Mouse (Mus musculus): ENCODE data around the gene Zfp85. TPM values are rescaled to one million over a fixed set of nuclear protein-coding genes. Genes with fewer than 3 reads are reported as not detected.
A peak's percentile ranks its signal among the peaks of the same experiment; 100 is the strongest.
"Not testable (repeated sequence)": the region's sequence is repeated elsewhere in the genome, so short reads cannot be mapped to it uniquely, and the experiment has no call there.

Gene Zfp85
- polyA plus RNA-seq, 1 experiment from 2014 or later = 4.3 TPM

DNA sequence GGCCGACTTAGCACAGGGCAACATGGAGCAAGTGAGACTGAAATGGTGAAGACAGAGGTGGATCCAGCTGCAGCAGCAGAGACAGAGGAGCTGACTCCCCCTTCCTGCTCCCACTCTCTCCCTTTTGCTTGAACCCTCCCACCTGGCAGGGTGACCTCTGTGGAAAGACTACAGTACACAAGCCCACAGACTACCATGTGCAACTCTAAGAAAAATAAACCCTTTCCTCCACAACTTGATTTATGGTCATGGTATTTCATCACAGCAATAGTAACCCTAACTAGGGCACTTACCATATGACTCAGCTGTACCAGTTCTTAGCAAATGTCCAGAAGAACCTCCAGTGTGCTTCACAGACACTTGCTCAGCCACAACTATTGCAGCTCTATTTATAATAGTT, 4.9 kb upstream of the Zfp85 start:
- no peaks in the 10 kb centered on the region for H3K4me1 ChIP-seq (ENCODE audit: control insufficient read depth in 2 of 2, insufficient read depth in 2 of 2, low read length in 2 of 2)
- H3K27ac ChIP-seq (replicated peaks in 1 of 2; ENCODE audit: control insufficient read depth in 1 of 2, insufficient read depth in 1 of 2, low read depth in 2 of 2, low read length in 2 of 2) = no peak overlapping the region
- no peaks in the 10 kb centered on the region for H3K9me3 ChIP-seq (ENCODE audit: control insufficient read depth, low read length)
- no peak overlapping the region for H3K4me2 ChIP-seq (ENCODE audit: low read length)
- 67% methylated on average over 1 of the region's 1 CpGs for WGBS
- H3K27me3 ChIP-seq (ENCODE audit: control insufficient read depth, insufficient read depth, low read length) = no peaks in the 10 kb centered on the region
- ATAC-seq (ENCODE audit: insufficient number of reproducible peaks, insufficient read depth, low FRiP score, low read depth) = no peak
- H3K36me3 ChIP-seq (ENCODE audit: control insufficient read depth, insufficient read depth, low read length) = no peaks in the 10 kb centered on the region
- no peak overlapping the region for H3K4me3 ChIP-seq (ENCODE audit: control insufficient read depth in 1 of 2, insufficient read depth in 1 of 2, low read depth in 1 of 2, low read length in 2 of 2)
- no peak overlapping the region for H3K9ac ChIP-seq (ENCODE audit: low read length)

DNA sequence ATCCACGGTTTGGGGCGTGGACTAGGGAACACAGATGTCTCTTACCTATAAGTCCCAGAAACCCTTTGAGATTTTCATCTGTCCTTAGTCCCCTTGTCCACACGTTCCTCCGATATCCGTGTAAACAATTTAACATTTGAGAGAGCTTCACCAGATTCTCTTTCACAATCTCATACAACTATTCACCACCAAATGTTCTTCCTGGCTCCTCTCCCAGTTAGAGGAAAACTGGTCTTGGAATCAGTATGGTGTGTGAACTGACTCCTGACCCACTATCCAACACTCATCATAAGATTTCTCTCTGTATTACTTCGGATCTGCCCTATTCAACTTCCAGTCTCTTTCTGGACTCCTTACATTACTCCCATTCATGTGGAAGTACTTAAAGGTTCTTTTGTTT, 733 bp upstream of the Zfp85 start:
- Histone ChIP-seq H3K4me2 (ENCODE audit: low read length) (no peak overlapping the region), H3K9ac (ENCODE audit: low read length) (no peak overlapping the region), H3K36me3 (ENCODE audit: control insufficient read depth, insufficient read depth, low read length) (peaks cover 7% of the 10 kb centered on the region), H3K27ac (replicated peaks in 1 of 2; ENCODE audit: control insufficient read depth in 1 of 2, insufficient read depth in 1 of 2, low read depth in 2 of 2, low read length in 2 of 2) (no peak overlapping the region), H3K4me1 (ENCODE audit: control insufficient read depth in 2 of 2, insufficient read depth in 2 of 2, low read length in 2 of 2) (peaks cover 0 to 4% of the 10 kb centered on the region in 2 experiments; a peak in 1 of 4 replicates), H3K4me3 (ENCODE audit: control insufficient read depth in 1 of 2, insufficient read depth in 1 of 2, low read depth in 1 of 2, low read length in 2 of 2) (no peak overlapping the region), H3K27me3 (ENCODE audit: control insufficient read depth, insufficient read depth, low read length) (no peaks in the 10 kb centered on the region), H3K9me3 (ENCODE audit: control insufficient read depth, low read length) (no peaks in the 10 kb centered on the region)
- 76% methylated on average over 6 of the region's 6 CpGs for WGBS
- no peak for ATAC-seq (ENCODE audit: insufficient number of reproducible peaks, insufficient read depth, low FRiP score, low read depth)

DNA sequence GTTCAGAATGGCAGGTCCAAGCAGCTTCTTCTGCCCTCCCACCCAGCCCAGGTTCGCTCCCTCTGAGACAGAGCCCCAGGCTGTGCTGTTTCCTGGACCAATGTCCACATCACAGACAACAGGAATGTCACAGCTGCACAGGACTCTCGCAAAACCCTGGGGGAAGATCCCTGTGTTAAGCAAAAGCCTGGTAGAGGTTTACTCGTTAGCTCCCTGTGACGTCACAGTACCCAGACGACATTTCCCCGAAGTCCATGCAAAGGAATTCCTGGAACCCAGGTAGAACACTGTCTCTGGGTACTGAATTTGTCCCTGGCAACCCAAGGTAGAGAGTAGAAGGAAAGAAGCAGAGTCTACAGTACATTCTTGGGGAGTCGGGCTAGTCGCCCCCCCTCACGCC, 11.1 kb downstream of the Zfp85 start:
- no peak overlapping the region for H3K27ac ChIP-seq (replicated peaks in 1 of 2; ENCODE audit: control insufficient read depth in 1 of 2, insufficient read depth in 1 of 2, low read depth in 2 of 2, low read length in 2 of 2)
- H3K4me3 ChIP-seq (ENCODE audit: control insufficient read depth in 1 of 2, insufficient read depth in 1 of 2, low read depth in 1 of 2, low read length in 2 of 2) = no peak overlapping the region
- 87% methylated on average over 9 of the region's 9 CpGs for WGBS
- H3K9me3 ChIP-seq (ENCODE audit: control insufficient read depth, low read length) = peaks cover 14% of the 10 kb centered on the region
- H3K9ac ChIP-seq (ENCODE audit: low read length) = no peak overlapping the region
- H3K4me1 ChIP-seq (ENCODE audit: control insufficient read depth in 2 of 2, insufficient read depth in 2 of 2, low read length in 2 of 2) = no peaks in the 10 kb centered on the region
- peaks cover 11% of the 10 kb centered on the region for H3K36me3 ChIP-seq (ENCODE audit: control insufficient read depth, insufficient read depth, low read length)
- ATAC-seq (ENCODE audit: insufficient number of reproducible peaks, insufficient read depth, low FRiP score, low read depth) = no peak
- H3K27me3 ChIP-seq (ENCODE audit: control insufficient read depth, insufficient read depth, low read length) = no peaks in the 10 kb centered on the region
- no peak overlapping the region for H3K4me2 ChIP-seq (ENCODE audit: low read length)

DNA sequence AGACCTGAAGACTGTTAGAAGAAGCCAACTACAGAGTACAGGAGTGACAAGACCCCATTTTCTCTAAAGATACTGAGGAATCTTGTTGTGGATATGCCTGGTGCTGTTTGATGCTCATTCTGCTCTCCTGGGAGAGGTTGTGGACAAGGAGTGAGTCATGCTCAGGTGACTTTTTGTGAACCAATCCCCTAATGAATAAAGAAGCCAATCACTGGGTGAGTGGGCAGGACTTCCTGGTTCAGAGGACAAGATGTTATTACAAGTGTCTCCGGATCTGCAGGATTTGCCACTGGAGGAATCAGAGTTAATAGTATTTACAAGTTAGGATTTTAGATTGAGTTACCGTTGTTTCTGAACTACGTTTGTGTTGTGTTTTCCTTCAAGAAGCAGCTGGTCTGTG, 12.1 kb downstream of the Zfp85 start:
- H3K4me3 ChIP-seq (ENCODE audit: control insufficient read depth in 1 of 2, insufficient read depth in 1 of 2, low read depth in 1 of 2, low read length in 2 of 2) = no peak overlapping the region
- H3K27me3 ChIP-seq (ENCODE audit: control insufficient read depth, insufficient read depth, low read length) = no peaks in the 10 kb centered on the region
- no peaks in the 10 kb centered on the region for H3K4me1 ChIP-seq (ENCODE audit: control insufficient read depth in 2 of 2, insufficient read depth in 2 of 2, low read length in 2 of 2)
- H3K4me2 ChIP-seq (ENCODE audit: low read length) = no peak overlapping the region
- H3K27ac ChIP-seq (replicated peaks in 1 of 2; ENCODE audit: control insufficient read depth in 1 of 2, insufficient read depth in 1 of 2, low read depth in 2 of 2, low read length in 2 of 2) = no peak overlapping the region
- no peak for ATAC-seq (ENCODE audit: insufficient number of reproducible peaks, insufficient read depth, low FRiP score, low read depth)
- no peak overlapping the region for H3K9ac ChIP-seq (ENCODE audit: low read length)
- H3K9me3 ChIP-seq (ENCODE audit: control insufficient read depth, low read length) = peaks cover 7% of the 10 kb centered on the region
- H3K36me3 ChIP-seq (ENCODE audit: control insufficient read depth, insufficient read depth, low read length) = peaks cover 3% of the 10 kb centered on the region
- WGBS = 90% methylated on average over 3 of the region's 3 CpGs

DNA sequence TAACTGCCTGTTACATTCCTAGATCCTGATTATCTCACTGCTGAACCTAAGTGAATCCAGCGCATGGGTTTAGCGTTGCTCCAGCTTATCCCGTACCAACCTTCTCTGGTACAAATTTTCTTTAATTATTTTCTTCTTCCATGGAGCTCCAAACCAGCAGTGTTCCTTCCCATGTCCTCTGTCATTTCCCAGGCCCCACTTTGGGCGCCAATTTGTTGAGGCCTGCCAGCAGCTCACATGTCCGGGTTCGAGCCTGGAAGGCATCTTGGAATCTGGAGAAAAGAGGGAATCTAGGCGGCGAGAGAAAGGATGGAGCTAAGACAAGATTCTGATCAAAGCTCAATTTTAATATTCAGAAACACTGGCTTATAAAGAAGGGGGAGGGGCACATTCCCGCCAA, 20.6 kb downstream of the Zfp85 start:
- H3K9ac ChIP-seq (ENCODE audit: low read length); ATAC-seq (ENCODE audit: insufficient number of reproducible peaks, insufficient read depth, low FRiP score, low read depth); H3K4me3 ChIP-seq (ENCODE audit: control insufficient read depth in 1 of 2, insufficient read depth in 1 of 2, low read depth in 1 of 2, low read length in 2 of 2); H3K27ac ChIP-seq (replicated peaks in 1 of 2; ENCODE audit: control insufficient read depth in 1 of 2, insufficient read depth in 1 of 2, low read depth in 2 of 2, low read length in 2 of 2); H3K36me3 ChIP-seq (ENCODE audit: control insufficient read depth, insufficient read depth, low read length); H3K4me1 ChIP-seq (ENCODE audit: control insufficient read depth in 2 of 2, insufficient read depth in 2 of 2, low read length in 2 of 2); H3K27me3 ChIP-seq (ENCODE audit: control insufficient read depth, insufficient read depth, low read length); H3K9me3 ChIP-seq (ENCODE audit: control insufficient read depth, low read length); H3K4me2 ChIP-seq (ENCODE audit: low read length): not testable (repeated sequence)
- WGBS = 90% methylated on average over 9 of the region's 9 CpGs

DNA sequence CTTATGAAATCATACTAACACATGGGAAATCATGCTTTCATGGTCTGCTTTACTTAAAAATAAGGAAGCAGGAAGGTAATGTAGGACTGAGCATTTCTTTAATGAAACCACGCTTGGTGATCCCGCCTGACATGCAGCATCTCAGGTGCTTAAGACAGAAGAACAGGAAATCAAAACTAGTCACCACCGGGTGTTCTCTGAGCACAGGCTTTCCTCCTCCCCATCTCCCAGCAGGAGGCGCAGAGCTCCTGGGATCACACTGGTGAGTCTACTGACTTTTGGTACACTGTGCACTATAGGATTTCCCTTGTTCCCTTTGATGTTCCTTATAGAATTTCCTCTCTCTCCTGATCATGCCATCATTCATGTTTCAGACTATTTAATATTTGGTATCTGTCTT, 25.6 kb downstream of the Zfp85 start:
- peak overlapping the region; percentile 79 for H3K9ac ChIP-seq (ENCODE audit: low read length)
- WGBS = 45% methylated on average over 4 of the region's 4 CpGs
- H3K36me3 ChIP-seq (ENCODE audit: control insufficient read depth, insufficient read depth, low read length); H3K27ac ChIP-seq (replicated peaks in 1 of 2; ENCODE audit: control insufficient read depth in 1 of 2, insufficient read depth in 1 of 2, low read depth in 2 of 2, low read length in 2 of 2); H3K27me3 ChIP-seq (ENCODE audit: control insufficient read depth, insufficient read depth, low read length); H3K9me3 ChIP-seq (ENCODE audit: control insufficient read depth, low read length); H3K4me1 ChIP-seq (ENCODE audit: control insufficient read depth in 2 of 2, insufficient read depth in 2 of 2, low read length in 2 of 2): not testable (repeated sequence)
- H3K4me2 ChIP-seq (ENCODE audit: low read length) = peak overlapping the region; percentile 73
- peak overlapping the region; percentile 61 to 77 for H3K4me3 ChIP-seq (ENCODE audit: control insufficient read depth in 1 of 2, insufficient read depth in 1 of 2, low read depth in 1 of 2, low read length in 2 of 2)
- 0 out of 2 replicates have a peak, but pooled peaks have one; percentile 51 for ATAC-seq (ENCODE audit: insufficient number of reproducible peaks, insufficient read depth, low FRiP score, low read depth)

DNA sequence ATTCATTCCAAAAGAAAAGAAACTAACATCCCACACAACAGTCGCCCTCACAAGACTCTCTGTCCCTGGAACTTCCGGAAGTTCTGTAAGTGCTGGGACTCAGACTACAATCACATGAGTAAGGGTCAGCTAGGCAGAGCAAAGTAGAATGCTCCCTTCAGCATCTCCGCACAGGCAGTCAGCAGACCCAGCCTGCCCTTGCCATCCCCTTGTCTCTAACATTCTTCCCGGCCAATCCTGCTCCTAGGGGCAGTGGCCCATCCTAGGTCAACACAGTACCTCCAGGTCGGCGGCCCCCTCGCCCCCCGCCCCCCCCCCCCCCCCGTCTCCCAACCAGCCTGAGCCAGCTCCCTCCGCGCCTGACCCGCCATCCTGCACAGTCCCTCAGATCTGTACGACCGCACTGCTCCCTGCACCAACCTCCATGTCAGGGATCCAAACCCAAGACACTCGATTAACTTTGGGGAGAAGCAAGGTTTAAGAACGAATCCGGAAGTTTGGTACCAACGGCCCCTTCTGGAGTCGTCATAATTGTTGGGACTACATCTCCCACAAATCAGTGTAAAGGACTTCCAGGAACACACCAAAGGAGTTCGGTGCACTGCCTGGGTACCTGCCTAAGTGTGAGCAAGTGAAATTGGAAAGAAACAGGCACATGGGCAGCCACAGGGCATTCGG, 26.2 kb downstream of the Zfp85 start, which contains the start of gene Zfp65:
Zfp65 (minus strand) TSS at position 533 of the 678 bp plus-strand sequence.
- no peaks in the 10 kb centered on the region for H3K4me1 ChIP-seq (ENCODE audit: control insufficient read depth in 2 of 2, insufficient read depth in 2 of 2, low read length in 2 of 2)
- 2% methylated on average over 15 of the region's 21 CpGs for WGBS
- peak within 1 kb of the TSS; percentile 39 to 51; a peak in 2 of 4 replicates for H3K27ac ChIP-seq (replicated peaks in 1 of 2; ENCODE audit: control insufficient read depth in 1 of 2, insufficient read depth in 1 of 2, low read depth in 2 of 2, low read length in 2 of 2)
- H3K27me3 ChIP-seq (ENCODE audit: control insufficient read depth, insufficient read depth, low read length) = no peaks in the 10 kb centered on the region
- peak within 1 kb of the TSS; percentile 61 to 77 for H3K4me3 ChIP-seq (ENCODE audit: control insufficient read depth in 1 of 2, insufficient read depth in 1 of 2, low read depth in 1 of 2, low read length in 2 of 2)
- peak within 1 kb of the TSS; percentile 79 for H3K9ac ChIP-seq (ENCODE audit: low read length)
- peak within 1 kb of the TSS; percentile 73 for H3K4me2 ChIP-seq (ENCODE audit: low read length)
- no peaks in the 10 kb centered on the region for H3K36me3 ChIP-seq (ENCODE audit: control insufficient read depth, insufficient read depth, low read length)
- 0 out of 2 replicates have a peak, but pooled peaks cover 2% of the 10 kb centered on the region for H3K9me3 ChIP-seq (ENCODE audit: control insufficient read depth, low read length)
- ATAC-seq (ENCODE audit: insufficient number of reproducible peaks, insufficient read depth, low FRiP score, low read depth) = peak; percentile 67

DNA sequence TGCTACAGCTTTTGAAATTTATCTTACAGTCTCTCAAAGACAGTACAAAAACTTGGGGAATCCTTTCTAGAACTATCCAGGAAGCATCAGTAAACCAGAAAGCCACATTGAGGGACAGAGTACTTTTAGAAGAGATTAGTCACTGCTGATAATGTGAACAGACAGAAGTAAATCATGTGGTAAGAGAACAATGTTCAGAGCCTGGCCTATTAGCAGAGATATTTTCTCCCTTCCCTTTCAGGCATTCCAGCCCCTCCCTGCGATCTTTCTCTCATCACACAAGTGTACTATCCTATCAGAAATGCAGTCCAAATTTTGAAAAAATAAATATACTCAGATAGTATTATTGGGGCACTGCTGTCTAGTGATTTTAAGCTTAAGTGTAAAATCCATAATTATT, 26.9 kb downstream of the Zfp85 start:
- Histone ChIP-seq H3K36me3 (ENCODE audit: control insufficient read depth, insufficient read depth, low read length) (no peaks in the 10 kb centered on the region), H3K9ac (ENCODE audit: low read length) (peak overlapping the region; percentile 79)

More for the DNA sequence above, 26.9 kb downstream of the Zfp85 start:
- H3K9me3 ChIP-seq (ENCODE audit: control insufficient read depth, low read length) = no peaks in the 10 kb centered on the region
- peak overlapping the region; percentile 73 for H3K4me2 ChIP-seq (ENCODE audit: low read length)
- WGBS = 89% methylated on average over 1 of the region's 1 CpGs
- peaks cover 0 to 2% of the 10 kb centered on the region in 2 experiments; a peak in 1 of 4 replicates for H3K4me1 ChIP-seq (ENCODE audit: control insufficient read depth in 2 of 2, insufficient read depth in 2 of 2, low read length in 2 of 2)
- H3K27me3 ChIP-seq (ENCODE audit: control insufficient read depth, insufficient read depth, low read length) = no peaks in the 10 kb centered on the region
- H3K27ac ChIP-seq (replicated peaks in 1 of 2; ENCODE audit: control insufficient read depth in 1 of 2, insufficient read depth in 1 of 2, low read depth in 2 of 2, low read length in 2 of 2) = no peak overlapping the region
- H3K4me3 ChIP-seq (ENCODE audit: control insufficient read depth in 1 of 2, insufficient read depth in 1 of 2, low read depth in 1 of 2, low read length in 2 of 2) = peak overlapping the region in 1 of 2 experiments; percentile 61; a peak in 2 of 4 replicates
- ATAC-seq (ENCODE audit: insufficient number of reproducible peaks, insufficient read depth, low FRiP score, low read depth) = no peak

All from heart, embryonic 14.5 days (tissue).